Mouse (Mus musculus): ENCODE results near the gene Dusp11. TPM values are rescaled to one million over a fixed set of nuclear protein-coding genes. Genes with fewer than 3 reads are reported as not detected.
"Not testable (repeated sequence)": the region's sequence is repeated elsewhere in the genome, so short reads cannot be mapped to it uniquely, and the experiment has no call there.

The Dusp11 gene
- polyA plus RNA-seq (2014; fragmentation: Nextera tagmentation; extraction: Ambion mirVana): 53.4 and 54.6 TPM in 2 replicates

GRCm38 (mm10) chr6:85961101-85962091 is at the start of gene Dusp11:
TSS of gene Dusp11 (minus strand) at chr6:85961667.
- 2% methylated on average over 58 of the region's 70 CpGs for WGBS
- Histone ChIP-seq H3K4me3 (ENCODE audit: low read depth, low read length) (peak within 1 kb of the TSS; percentile 83), H3K27me3 (replicated peaks; ENCODE audit: control insufficient read depth, insufficient read depth, low read length) (no peaks in the 10 kb centered on the region), H3K4me2 (ENCODE audit: low read depth, low read length) (peak within 1 kb of the TSS; percentile 76), H3K27ac (replicated peaks; ENCODE audit: low read depth, low read length) (peak within 1 kb of the TSS; percentile 99), H3K9ac (ENCODE audit: low read depth, low read length) (peak within 1 kb of the TSS; percentile 96), H3K9me3 (ENCODE audit: control insufficient read depth, low read length) (no peaks in the 10 kb centered on the region), H3K36me3 (ENCODE audit: control insufficient read depth, insufficient read depth, low read length) (peaks cover 23% of the 10 kb centered on the region; the same call in 1 of the 2 replicates), H3K4me1 (ENCODE audit: control insufficient read depth, insufficient read depth, low read length) (peaks cover 6% of the 10 kb centered on the region; the same call in 1 of the 2 replicates)
- DNase-seq (ENCODE audit: low spot score) (peak; percentile 96), ATAC-seq (ENCODE audit: low read depth) (peak; percentile 97)

DNA sequence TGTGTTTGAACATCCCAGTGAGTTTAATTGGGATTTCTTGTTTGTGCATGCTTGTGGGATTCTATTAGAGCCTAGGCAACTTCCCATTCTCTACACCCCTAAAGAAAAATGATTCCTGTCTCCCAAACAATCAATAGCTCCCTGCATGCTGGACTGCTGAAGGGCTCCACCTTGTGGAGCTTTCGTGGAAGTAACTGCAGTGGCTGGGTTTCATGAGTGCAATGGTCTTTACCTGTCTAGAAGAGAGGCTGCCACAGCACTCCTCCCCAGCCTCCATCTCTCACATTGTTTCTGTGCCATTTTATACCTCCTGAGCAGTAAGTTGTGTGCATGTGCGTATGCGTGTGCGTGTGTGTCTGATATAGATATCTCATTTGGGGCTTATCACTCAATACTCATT is 48.5 kb upstream of the Dusp11 start:
- WGBS: 28% methylated on average over 4 of the region's 4 CpGs
- H3K4me3 ChIP-seq (ENCODE audit: low read depth, low read length): no peak overlapping the region
- no peaks in the 10 kb centered on the region for H3K36me3 ChIP-seq (ENCODE audit: control insufficient read depth, insufficient read depth, low read length)
- no peaks in the 10 kb centered on the region for H3K4me1 ChIP-seq (ENCODE audit: control insufficient read depth, insufficient read depth, low read length)
- H3K9ac ChIP-seq (ENCODE audit: low read depth, low read length): no peak overlapping the region
- no peaks in the 10 kb centered on the region for H3K27me3 ChIP-seq (replicated peaks; ENCODE audit: control insufficient read depth, insufficient read depth, low read length)
- no peak overlapping the region for H3K27ac ChIP-seq (replicated peaks; ENCODE audit: low read depth, low read length)
- DNase-seq (ENCODE audit: low spot score) (peak; percentile 45), ATAC-seq (ENCODE audit: low read depth) (peak; percentile 41; the same call in 1 of the 2 replicates)
- no peaks in the 10 kb centered on the region for H3K9me3 ChIP-seq (ENCODE audit: control insufficient read depth, low read length)
- H3K4me2 ChIP-seq (ENCODE audit: low read depth, low read length): no peak overlapping the region

DNA sequence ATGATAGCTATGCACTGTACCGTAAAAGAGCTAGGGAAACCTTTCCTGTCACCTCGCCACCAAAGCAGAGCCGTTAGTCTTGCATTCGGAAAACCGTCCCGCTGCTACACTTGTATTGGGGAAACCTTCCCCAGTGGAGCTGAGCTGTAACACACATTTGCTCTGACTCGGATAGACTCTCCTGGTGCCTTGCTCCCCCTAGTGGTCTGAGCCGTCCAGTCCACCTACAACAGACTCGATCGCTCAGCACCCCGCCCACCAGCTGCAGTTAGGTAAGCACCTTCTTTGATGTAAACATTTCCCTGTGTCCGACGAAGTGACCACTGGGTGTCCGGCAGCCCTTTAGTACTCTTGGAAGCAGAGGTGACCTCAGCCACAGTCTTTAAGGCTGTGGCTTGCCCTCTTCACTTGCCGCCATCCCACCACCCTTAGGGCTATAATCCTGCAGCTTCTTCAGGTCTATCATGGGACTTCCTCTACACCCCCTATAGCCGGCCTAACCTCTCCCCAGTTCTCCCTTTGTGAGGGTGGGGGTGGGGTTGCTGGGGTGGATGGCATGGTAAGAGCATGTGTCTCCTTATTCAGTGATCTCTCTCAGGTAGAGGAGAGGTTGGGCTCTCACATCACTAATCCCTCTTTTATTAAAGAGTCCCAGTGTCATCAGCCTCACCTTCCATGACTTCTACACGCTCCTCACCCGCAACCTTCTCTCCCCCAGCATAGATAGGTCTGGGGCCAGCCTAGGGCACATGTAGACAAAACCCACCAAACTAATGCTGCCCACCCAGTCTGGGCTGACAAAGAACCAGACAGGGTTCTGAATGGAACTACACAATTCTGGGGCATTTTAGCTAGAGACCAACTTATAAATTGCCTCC is 43.0 kb upstream of the Dusp11 start:
- Histone ChIP-seq H3K27ac (replicated peaks; ENCODE audit: low read depth, low read length) (no peak overlapping the region), H3K4me3 (ENCODE audit: low read depth, low read length) (peak overlapping the region; percentile 23), H3K4me1 (ENCODE audit: control insufficient read depth, insufficient read depth, low read length) (no peaks in the 10 kb centered on the region), H3K27me3 (replicated peaks; ENCODE audit: control insufficient read depth, insufficient read depth, low read length) (no peaks in the 10 kb centered on the region), H3K9me3 (ENCODE audit: control insufficient read depth, low read length) (no peaks in the 10 kb centered on the region), H3K9ac (ENCODE audit: low read depth, low read length) (no peak overlapping the region), H3K36me3 (ENCODE audit: control insufficient read depth, insufficient read depth, low read length) (no peaks in the 10 kb centered on the region), H3K4me2 (ENCODE audit: low read depth, low read length) (peak overlapping the region; percentile 50)
- peak; percentile 93 for ATAC-seq (ENCODE audit: low read depth)
- peak; percentile 91 for DNase-seq (ENCODE audit: low spot score)
- 13% methylated on average over 18 of the region's 18 CpGs for WGBS

GRCm38 (mm10) chr6:86003405-86003925 is 42.0 kb upstream of the Dusp11 start:
- no peaks in the 10 kb centered on the region for H3K9me3 ChIP-seq (ENCODE audit: control insufficient read depth, low read length)
- 76% methylated on average over 18 of the region's 18 CpGs for WGBS
- H3K4me1 ChIP-seq (ENCODE audit: control insufficient read depth, insufficient read depth, low read length): no peaks in the 10 kb centered on the region
- H3K36me3 ChIP-seq (ENCODE audit: control insufficient read depth, insufficient read depth, low read length): no peaks in the 10 kb centered on the region
- no peaks in the 10 kb centered on the region for H3K27me3 ChIP-seq (replicated peaks; ENCODE audit: control insufficient read depth, insufficient read depth, low read length)
- ATAC-seq (ENCODE audit: low read depth) (no peak), DNase-seq (ENCODE audit: low spot score) (no peak)
- no peak overlapping the region for H3K27ac ChIP-seq (replicated peaks; ENCODE audit: low read depth, low read length)
- no peak overlapping the region for H3K4me3 ChIP-seq (ENCODE audit: low read depth, low read length)
- H3K4me2 ChIP-seq (ENCODE audit: low read depth, low read length): no peak overlapping the region
- no peak overlapping the region for H3K9ac ChIP-seq (ENCODE audit: low read depth, low read length)

GRCm38 (mm10) chr6:85990774-85991173 is 29.3 kb upstream of the Dusp11 start:
- H3K9ac ChIP-seq (ENCODE audit: low read depth, low read length); H3K27ac ChIP-seq (replicated peaks; ENCODE audit: low read depth, low read length); H3K9me3 ChIP-seq (ENCODE audit: control insufficient read depth, low read length); H3K27me3 ChIP-seq (replicated peaks; ENCODE audit: control insufficient read depth, insufficient read depth, low read length); DNase-seq (ENCODE audit: low spot score); ATAC-seq (ENCODE audit: low read depth); H3K4me2 ChIP-seq (ENCODE audit: low read depth, low read length); H3K4me1 ChIP-seq (ENCODE audit: control insufficient read depth, insufficient read depth, low read length); H3K4me3 ChIP-seq (ENCODE audit: low read depth, low read length); H3K36me3 ChIP-seq (ENCODE audit: control insufficient read depth, insufficient read depth, low read length): not testable (repeated sequence)
- 91% methylated on average over 5 of the region's 5 CpGs for WGBS

- not testable (repeated sequence) for H3K9ac ChIP-seq (ENCODE audit: low read depth, low read length); H3K4me3 ChIP-seq (ENCODE audit: low read depth, low read length); DNase-seq (ENCODE audit: low spot score); H3K27me3 ChIP-seq (replicated peaks; ENCODE audit: control insufficient read depth, insufficient read depth, low read length); H3K9me3 ChIP-seq (ENCODE audit: control insufficient read depth, low read length); H3K4me2 ChIP-seq (ENCODE audit: low read depth, low read length); H3K27ac ChIP-seq (replicated peaks; ENCODE audit: low read depth, low read length); H3K36me3 ChIP-seq (ENCODE audit: control insufficient read depth, insufficient read depth, low read length); ATAC-seq (ENCODE audit: low read depth); H3K4me1 ChIP-seq (ENCODE audit: control insufficient read depth, insufficient read depth, low read length)
- 89% methylated on average over 5 of the region's 5 CpGs for WGBS
Measured at GRCm38 (mm10) chr6:85989570-85989969, 28.1 kb upstream of the Dusp11 start.

- no peak for DNase-seq (ENCODE audit: low spot score)
- Histone ChIP-seq H3K4me2 (ENCODE audit: low read depth, low read length) (no peak overlapping the region), H3K27ac (replicated peaks; ENCODE audit: low read depth, low read length) (no peak overlapping the region), H3K4me3 (ENCODE audit: low read depth, low read length) (no peak overlapping the region), H3K27me3 (replicated peaks; ENCODE audit: control insufficient read depth, insufficient read depth, low read length) (no peaks in the 10 kb centered on the region), H3K36me3 (ENCODE audit: control insufficient read depth, insufficient read depth, low read length) (no peaks in the 10 kb centered on the region), H3K9me3 (ENCODE audit: control insufficient read depth, low read length) (no peaks in the 10 kb centered on the region), H3K4me1 (ENCODE audit: control insufficient read depth, insufficient read depth, low read length) (no peaks in the 10 kb centered on the region), H3K9ac (ENCODE audit: low read depth, low read length) (no peak overlapping the region)
- 70% methylated on average over 8 of the region's 8 CpGs for WGBS
- no peak for ATAC-seq (ENCODE audit: low read depth)
Measured at GRCm38 (mm10) chr6:85984351-85984750, 22.9 kb upstream of the Dusp11 start.

DNA sequence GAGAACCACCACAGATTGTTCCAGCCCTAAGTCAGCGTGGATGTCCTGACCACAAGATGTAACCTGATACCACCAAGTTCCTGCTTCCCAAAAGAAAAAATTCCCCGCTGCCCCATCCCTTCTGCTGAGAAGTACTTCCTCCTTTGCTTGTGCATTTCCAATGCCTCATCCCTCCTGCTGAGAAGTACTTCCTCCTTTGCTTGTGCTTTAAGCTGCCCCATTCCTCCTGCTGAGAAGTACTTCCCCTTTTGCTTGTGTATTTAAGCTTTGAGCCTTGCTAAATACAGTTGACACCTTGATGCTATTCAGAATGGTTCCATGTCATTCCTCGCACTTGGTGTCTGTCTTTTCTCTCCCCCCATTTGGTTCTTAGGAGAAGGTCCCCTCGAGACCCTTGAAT is 17.3 kb upstream of the Dusp11 start:
- not testable (repeated sequence) for H3K4me3 ChIP-seq (ENCODE audit: low read depth, low read length); H3K4me1 ChIP-seq (ENCODE audit: control insufficient read depth, insufficient read depth, low read length); ATAC-seq (ENCODE audit: low read depth); H3K27ac ChIP-seq (replicated peaks; ENCODE audit: low read depth, low read length); H3K27me3 ChIP-seq (replicated peaks; ENCODE audit: control insufficient read depth, insufficient read depth, low read length); H3K36me3 ChIP-seq (ENCODE audit: control insufficient read depth, insufficient read depth, low read length); H3K4me2 ChIP-seq (ENCODE audit: low read depth, low read length); DNase-seq (ENCODE audit: low spot score); H3K9ac ChIP-seq (ENCODE audit: low read depth, low read length); H3K9me3 ChIP-seq (ENCODE audit: control insufficient read depth, low read length)
- WGBS: 70% methylated on average over 4 of the region's 4 CpGs

Data from embryonic facial prominence, embryonic 14.5 days (tissue).